Mouse (Mus musculus): ENCODE measurements around the gene Tmem181a.
"Not testable (repeated sequence)": the region's sequence is repeated elsewhere in the genome, so short reads cannot be mapped to it uniquely, and the experiment has no call there.

The Tmem181a gene

GRCm38 (mm10) chr17:6256400-6257069 is at the start of gene Tmem181a:
Gene Tmem181a (plus strand): TSS chr17:6256860.
- not testable (repeated sequence) for TF ChIP-seq GATA4 (IDR thresholded peaks at IDR 0.05; ENCODE audit: insufficient replicate concordance, low read length)

DNA sequence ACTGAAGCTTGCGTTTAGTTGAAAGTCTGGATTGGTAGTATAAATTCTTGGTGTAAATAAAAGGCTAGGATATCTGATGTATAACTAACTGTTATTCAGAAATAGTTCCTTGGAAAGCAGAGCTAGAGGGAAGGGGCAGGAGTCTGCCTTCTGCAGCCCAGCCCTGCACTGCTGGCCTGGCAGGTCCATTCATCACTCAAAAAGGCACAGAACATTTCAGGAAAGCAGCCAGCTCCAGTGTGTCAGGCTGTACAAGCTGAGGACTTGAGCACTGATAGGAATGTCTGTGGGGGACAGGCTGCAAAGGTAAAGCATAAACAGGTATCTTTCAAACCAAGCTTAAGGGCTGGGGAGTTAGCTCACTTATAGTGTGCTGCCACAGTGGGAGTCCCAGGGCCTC is 44.9 kb upstream of the Tmem181a start:
- no peak for TF ChIP-seq GATA4 (IDR thresholded peaks at IDR 0.05; ENCODE audit: insufficient replicate concordance, low read length)

- TF ChIP-seq GATA4 (IDR thresholded peaks at IDR 0.05; ENCODE audit: insufficient replicate concordance, low read length), result no peak
Measured at GRCm38 (mm10) chr17:6215640-6216039, 41.0 kb upstream of the Tmem181a start.

DNA sequence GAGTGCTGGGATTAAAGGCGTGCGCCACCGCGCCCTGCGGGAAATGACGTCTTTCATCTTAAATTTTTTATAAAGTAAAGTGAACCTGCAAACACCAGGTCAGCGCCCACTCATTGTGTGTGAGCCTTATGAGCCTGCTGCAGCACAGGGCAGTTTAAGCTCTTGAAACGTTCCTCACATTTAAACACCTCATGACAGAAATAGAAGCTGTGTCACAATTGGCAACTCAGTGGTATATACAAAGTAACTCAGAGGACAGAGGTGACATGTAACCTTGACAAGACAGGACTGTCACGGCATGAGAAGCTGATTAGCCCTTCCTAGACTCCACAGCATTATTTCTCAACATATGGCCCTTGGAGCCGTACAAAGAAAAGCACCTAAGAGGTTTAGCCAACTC is 40.1 kb upstream of the Tmem181a start:
- TF ChIP-seq GATA4 (IDR thresholded peaks at IDR 0.05; ENCODE audit: insufficient replicate concordance, low read length), result no peak

DNA sequence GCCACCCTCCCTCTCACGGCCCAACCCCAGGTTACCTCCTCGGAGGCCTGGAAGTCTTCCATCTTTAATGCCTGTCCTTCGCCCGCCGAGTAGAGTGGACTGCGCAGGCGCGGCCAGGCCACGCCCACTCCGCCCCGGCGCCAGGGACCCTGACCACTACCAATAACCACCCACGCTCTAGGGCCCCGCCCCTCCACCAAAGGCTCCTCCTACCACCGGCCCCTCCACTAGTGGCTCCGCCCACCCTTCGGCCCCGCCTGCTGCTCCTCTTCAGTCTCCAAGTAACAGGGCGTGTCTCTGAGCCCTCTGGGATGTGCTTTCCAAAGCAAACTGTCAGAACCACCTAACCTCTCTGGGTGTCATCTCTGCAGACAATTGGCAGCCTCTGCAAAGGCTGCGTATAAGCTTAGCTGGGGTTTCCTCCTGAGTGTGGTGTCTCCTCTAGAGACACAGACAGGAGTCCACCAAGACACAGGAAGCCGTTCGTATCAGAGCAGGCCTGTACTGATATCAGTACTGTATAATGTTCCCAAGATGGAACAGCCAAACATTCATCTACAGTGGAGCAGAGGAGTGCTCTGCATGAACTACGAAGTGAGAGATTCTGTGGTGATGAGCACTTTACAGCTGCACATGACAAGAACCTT is 60.8 kb downstream of the Tmem181a start, which contains the start of gene Dynlt1a:
Gene Dynlt1a (minus strand): TSS at position 162 of the 647 bp plus-strand sequence.
- not testable (repeated sequence) for TF ChIP-seq GATA4 (IDR thresholded peaks at IDR 0.05; ENCODE audit: insufficient replicate concordance, low read length)

Data from liver, adult (tissue).